Mouse (Mus musculus) adrenal gland, adult 8-10 months (tissue): ENCODE data around the gene Spcs2. TPM values are rescaled to one million over a fixed set of nuclear protein-coding genes. Genes with fewer than 3 reads are reported as not detected.

Experiments
- DNase-seq: peaks from one replicate; pipeline ENCODE4 v3.0.0; 2022
- total RNA-seq, 4 experiments: library from RNA; stranded (reverse); gene quantifications; 2 replicates each; pipeline ENCODE4 v1.2.4; 2022

Gene Spcs2
- total RNA-seq, 4 experiments from 2014 or later = 194 to 235 (median 202) TPM

DNA sequence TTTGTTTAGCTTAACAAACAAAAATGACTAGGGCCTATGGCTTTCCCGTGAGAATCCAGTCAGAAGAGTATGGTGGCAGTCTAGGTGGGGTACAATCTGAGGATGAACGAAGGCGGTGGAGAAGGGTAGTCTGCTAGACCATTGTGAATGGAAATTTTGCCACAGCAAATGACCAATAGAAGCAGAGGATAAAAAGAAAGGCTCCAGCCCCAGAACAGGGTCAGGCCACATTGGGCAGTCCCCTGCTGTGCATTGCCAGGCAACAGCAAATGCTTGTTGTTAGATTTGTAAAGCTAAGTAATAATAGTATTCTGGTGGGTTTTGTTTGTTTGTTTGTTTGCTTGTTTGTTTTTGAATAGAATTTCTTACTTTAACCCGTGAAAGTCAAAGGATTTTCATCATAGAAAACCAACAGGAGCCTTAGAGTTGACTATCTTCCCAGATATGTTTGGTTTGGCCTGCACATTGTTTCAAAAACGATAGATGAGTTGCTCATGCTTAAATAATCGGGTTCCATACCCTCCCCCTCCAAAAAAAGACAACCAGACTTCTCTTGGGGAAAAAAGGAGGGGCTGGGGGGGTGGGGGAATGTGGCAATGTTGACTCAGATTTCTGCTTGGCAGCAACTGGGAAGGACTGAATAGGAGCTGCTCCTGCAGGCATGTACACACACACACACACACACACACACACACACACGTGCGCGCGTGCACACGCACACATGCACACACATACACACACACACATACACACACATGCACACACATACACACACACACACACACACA is 1.2 kb upstream of the Spcs2 start:
- no peak for DNase-seq

- peak; percentile 98 for DNase-seq
Observed at GRCm38 (mm10) chr7:99858813-99859585, 4.3 kb downstream of the Spcs2 start, which contains the start of gene Xrra1. Gene Xrra1, plus strand, starts transcription at chr7:99859116.

GRCm38 (mm10) chr7:99858175-99858812 is 5.0 kb downstream of the Spcs2 start:
- DNase-seq = no peak

- DNase-seq = no peak
Observed at GRCm38 (mm10) chr7:99856266-99856861, 6.9 kb downstream of the Spcs2 start.

DNA sequence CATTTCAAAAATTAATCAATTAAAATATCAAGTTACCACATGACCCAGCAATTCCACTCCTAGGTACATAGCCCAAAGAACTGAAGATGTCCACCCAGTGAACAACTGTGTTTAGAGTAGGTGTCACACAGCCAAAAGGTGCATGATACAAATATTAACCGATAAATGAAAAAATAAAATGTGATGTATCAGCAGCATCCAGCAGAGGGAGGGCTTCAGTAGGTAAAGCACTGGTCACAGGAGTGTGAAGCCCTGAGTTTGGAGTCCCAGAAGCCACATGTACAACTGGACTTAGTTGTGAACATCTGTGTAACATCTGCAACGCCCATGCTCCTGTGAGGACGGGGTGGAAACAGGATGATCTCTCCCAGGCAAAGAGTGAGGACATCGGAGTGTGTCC is 9.0 kb downstream of the Spcs2 start:
- DNase-seq = no peak

- no peak for DNase-seq
Observed at GRCm38 (mm10) chr7:99853350-99853749, 9.9 kb downstream of the Spcs2 start.

- no peak for DNase-seq
Observed at GRCm38 (mm10) chr7:99851618-99852017, 11.6 kb downstream of the Spcs2 start.

DNA sequence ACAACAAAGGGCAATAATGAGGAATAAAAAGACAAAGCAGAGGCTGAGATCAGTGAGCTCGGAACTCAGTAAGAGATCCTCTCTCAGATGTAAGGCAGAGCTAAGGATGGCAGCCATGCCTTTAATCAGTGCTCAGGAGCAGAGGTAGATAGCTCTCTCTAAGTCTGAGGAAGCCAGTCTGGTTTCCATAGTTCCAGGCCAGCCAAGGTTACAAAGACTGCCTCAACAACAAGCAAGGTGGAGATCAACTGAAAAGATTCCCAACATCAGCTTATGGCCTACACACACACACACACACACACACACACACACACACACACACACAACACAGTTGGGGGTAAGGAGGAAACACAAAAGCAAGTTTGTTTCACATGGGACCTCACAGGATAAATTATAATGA is 12.1 kb downstream of the Spcs2 start:
- no peak for DNase-seq

GRCm38 (mm10) chr7:99850534-99850933 is 12.7 kb downstream of the Spcs2 start:
- no peak for DNase-seq

GRCm38 (mm10) chr7:99845533-99846236 is 17.6 kb downstream of the Spcs2 start:
- no peak for DNase-seq

DNA sequence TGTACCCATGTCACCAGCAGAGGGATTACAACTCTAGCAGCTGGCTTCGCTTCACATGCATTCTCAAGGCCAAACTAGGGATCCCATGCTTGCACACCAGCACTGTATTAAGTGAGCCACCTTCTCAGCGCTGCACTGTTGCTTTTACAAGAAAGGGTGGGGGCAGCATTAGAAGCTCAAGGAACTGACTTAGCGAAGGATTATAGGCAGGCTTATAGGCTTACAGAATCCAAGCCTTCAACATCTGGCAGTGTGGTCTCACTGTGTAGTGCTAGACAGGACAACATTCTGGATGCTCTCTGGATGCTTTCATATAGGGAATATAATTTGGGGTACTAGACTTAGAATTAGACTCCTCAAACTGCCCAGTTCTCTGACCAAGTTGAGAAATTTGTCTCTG is 25.0 kb downstream of the Spcs2 start:
- no peak for DNase-seq

DNA sequence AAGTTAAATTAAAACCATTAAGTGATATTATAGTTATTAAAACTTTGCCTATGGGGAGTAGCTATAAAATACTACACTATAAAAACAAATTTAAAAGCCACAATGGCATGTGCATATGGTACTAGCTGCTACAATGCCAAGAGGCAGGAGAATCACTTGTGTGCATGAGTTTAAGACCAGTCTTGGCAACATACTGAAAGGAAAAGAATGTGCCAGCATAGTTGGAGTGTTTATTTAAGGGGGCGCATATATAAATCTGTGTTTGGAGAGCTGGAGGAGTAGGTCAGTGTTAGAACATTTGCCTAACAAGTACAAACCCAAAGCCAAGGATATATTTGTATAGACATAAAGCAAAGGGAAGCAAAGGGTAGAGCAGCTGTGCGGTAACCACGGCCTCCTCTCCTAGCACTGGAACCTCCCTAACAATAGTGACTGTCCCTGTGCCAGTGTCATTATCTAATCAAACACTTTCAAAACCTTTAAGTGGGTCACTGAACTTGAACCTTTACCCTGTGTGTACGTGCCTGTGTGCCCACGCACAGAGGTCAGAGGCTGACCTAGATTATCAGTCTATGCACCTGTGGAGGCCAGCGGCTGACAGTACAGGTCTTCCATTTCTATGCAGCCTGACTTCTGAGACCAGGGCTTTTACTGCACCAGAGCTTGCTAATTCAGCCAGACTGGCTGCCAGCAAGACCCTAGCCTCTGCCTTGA is 25.7 kb downstream of the Spcs2 start:
- no peak for DNase-seq

- no peak for DNase-seq
Observed at GRCm38 (mm10) chr7:99836781-99837180, 26.5 kb downstream of the Spcs2 start.

GRCm38 (mm10) chr7:99834314-99834853 is 28.9 kb downstream of the Spcs2 start:
- no peak for DNase-seq

GRCm38 (mm10) chr7:99833846-99834222 is 29.4 kb downstream of the Spcs2 start:
- no peak for DNase-seq

- no peak for DNase-seq
Observed at GRCm38 (mm10) chr7:99833115-99833845, 30.0 kb downstream of the Spcs2 start.

GRCm38 (mm10) chr7:99828083-99828570 is 35.1 kb downstream of the Spcs2 start, which contains the start of gene Neu3:
Gene Neu3, minus strand, starts transcription at chr7:99828417.
- DNase-seq = peak; percentile 92

GRCm38 (mm10) chr7:99826096-99826495 is 37.2 kb downstream of the Spcs2 start:
- no peak for DNase-seq

DNA sequence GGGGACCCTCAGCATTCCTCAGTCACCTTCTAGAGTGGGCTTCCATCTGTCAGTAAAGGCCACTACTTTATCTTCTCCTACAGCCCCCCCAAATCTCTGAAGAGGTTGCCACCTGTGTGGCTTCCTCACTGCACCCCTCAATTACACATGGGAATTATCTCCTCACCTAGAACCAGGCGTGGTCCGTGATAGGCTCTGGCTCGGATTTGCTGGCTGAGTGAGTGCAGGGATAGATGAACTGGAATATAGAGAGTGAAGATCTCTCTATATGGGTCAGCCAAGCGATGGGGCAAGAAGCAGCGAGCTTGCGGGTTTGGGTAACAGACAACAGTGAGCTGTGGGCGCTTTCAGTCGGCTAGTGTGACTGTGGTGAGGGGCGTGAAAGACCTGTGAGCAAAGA is 37.8 kb downstream of the Spcs2 start:
- DNase-seq = no peak
